Mouse (Mus musculus): ENCODE measurements around the gene Fndc3b.

Gene Fndc3b

GRCm38 (mm10) chr3:27555401-27555940 lies 155.6 kb downstream of the Fndc3b start:
- DNase-seq (ENCODE audit: low read depth), result no peak

DNA sequence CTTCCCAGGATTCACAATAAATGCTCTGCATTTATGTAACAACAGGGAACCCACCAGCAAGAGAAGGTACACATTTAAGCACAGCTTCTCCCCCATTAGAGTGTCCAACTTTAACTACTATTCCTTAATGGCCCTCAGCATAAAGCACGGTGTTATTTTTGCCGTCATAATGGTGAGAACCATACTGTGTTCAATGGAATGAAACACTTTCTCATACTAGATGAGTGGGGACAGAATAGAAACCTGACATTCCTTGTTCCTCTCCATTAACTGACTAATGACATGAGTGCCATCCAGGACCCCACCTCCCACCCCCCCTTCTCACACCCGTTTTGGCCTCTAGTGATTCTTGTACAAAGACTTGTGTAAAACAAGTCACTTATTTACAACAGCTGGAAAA lies 156.8 kb downstream of the Fndc3b start:
- DNase-seq (ENCODE audit: low read depth), result no peak

DNA sequence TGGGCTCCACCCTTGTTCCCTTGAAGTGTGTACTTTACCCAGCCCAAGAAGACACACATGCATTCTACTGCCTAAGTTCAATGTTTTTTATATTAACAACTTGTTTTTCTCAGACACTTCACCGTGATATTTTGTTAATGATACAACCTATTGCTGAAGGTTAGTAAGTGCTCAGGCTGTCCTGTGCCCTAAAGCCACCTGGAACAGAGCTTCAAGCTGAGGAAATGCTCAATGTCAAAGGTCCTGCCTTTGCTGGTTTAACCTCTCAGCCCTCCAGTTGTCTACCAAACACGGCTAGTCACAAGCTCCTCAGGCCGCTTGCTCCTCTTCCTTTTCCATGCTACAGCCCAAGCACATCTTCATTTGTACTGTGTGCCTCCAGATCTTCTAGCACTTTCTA lies 157.3 kb downstream of the Fndc3b start:
- no peak for DNase-seq (ENCODE audit: low read depth)

DNA sequence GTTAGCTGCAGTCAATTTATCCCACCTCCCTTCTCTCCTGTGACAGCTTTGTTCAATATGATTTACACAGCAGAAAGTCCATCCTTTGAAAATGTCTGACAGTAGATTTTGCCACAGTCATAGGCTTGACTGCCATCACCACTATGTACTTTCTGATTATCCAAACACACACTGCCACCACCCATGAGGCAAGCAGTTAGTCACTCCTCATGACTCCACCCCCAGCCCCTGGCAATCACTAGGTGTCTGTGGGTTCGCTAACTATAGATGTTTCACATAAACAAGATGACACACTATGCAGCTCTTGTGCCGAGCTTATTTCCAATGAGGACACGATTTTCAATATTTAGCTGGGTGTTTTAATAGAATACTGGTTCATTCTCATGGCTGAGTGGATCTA lies 160.1 kb downstream of the Fndc3b start:
- no peak for DNase-seq (ENCODE audit: low read depth)

DNA sequence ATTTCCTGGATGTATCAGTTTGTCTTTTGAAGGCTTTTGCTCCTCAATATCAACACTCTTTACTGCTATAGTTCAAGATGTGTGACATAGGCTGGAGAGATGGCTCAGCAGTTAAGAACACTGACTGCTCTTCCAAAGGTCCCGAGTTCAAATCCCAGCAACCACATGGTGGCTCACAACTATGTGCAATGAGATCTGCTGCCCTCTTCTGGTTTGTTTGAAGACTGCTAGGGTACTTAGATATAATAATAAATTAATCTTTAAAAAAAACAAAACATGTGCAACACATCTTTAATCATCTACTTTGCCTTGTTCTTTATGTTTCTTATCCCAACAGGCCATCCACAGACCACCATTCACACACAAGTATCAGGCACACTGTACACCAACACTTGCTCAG lies 160.7 kb downstream of the Fndc3b start:
- no peak for DNase-seq (ENCODE audit: low read depth)

GRCm38 (mm10) chr3:27545651-27546050 lies 165.5 kb downstream of the Fndc3b start:
- DNase-seq (ENCODE audit: low read depth), result no peak

- no peak for DNase-seq (ENCODE audit: low read depth)
Measured at GRCm38 (mm10) chr3:27544061-27544460, 167.0 kb downstream of the Fndc3b start.

DNA sequence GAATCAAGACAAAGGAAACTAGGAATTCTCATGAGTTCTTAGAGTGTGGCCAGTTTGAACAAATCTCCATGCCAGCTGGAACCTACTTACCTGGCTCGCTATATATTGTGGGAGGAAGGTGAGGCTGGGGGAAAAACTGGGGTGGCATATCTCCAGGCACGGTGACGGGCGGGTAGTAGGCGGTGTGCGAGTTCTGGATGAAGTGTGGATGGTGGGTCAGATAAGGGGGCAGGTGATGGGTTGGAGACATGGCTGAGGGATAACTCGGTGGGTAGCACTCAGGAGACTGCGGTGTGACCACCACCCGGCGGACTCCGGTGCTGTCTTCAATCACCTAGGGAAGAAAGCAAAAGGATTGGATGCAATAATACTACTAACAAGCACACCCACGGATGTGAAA lies 169.3 kb downstream of the Fndc3b start:
- DNase-seq (ENCODE audit: low read depth), result no peak

DNA sequence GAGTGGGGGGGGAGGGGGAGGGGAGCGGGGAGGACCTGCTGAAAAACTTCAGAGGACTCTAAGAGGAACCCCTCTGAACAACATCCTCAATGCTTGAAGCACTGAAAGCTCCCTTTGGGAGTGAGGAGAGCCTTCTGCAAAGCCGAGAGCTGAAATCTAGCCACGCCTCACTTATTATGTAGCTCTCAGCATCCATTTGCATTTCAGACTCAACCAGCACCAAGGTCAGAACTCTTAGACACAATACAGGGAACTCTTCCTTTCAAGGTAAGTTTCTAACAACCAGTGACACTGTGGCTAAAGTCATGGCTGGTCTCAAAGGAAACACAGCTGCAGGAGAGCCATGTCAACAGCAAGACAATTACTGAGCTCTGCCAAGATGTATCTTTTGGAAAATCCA lies 169.9 kb downstream of the Fndc3b start:
- DNase-seq (ENCODE audit: low read depth), result no peak

DNA sequence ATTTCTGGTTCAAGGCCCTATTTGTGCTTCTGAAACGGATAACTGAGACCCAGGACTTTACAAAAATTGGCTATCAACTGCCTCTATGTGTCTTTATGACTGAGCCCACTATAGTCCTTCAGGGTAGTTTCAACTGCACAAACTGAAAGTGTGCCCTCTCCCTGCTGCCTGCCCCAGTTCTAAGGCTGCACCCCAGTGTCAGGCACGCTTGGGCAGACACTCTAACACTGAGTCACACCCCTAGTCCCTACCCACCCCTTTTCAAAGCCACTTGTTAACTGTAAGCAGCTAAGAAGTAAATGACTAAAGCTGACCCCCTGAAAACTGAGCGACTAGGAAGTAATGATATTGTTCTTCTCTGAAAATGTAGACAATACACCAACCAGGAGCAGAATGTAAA lies 176.9 kb downstream of the Fndc3b start:
- DNase-seq (ENCODE audit: low read depth), result no peak

DNA sequence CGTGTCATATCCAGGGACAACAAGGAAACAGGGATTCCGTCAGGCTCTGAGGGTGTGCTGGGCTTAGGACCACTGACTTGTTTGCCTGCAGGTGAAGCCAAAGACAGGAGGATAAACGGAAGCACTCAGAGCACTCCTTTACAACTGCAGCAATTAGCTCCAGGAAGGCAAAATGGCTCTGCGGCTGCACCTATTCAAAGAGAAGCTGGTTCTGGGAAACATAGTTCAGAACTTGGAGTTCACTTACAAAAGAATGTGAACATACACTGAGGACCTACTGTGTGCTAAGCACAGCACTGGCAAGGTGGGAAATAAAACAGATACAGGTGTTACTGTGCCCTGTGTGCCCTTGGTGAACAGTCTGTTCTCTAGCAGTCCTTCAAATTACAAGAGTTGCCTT lies 177.4 kb downstream of the Fndc3b start:
- no peak for DNase-seq (ENCODE audit: low read depth)

- no peak for DNase-seq (ENCODE audit: low read depth)
Measured at GRCm38 (mm10) chr3:27531993-27532392, 179.1 kb downstream of the Fndc3b start.

GRCm38 (mm10) chr3:27530370-27530769 lies 180.7 kb downstream of the Fndc3b start:
- DNase-seq (ENCODE audit: low read depth), result no peak

DNA sequence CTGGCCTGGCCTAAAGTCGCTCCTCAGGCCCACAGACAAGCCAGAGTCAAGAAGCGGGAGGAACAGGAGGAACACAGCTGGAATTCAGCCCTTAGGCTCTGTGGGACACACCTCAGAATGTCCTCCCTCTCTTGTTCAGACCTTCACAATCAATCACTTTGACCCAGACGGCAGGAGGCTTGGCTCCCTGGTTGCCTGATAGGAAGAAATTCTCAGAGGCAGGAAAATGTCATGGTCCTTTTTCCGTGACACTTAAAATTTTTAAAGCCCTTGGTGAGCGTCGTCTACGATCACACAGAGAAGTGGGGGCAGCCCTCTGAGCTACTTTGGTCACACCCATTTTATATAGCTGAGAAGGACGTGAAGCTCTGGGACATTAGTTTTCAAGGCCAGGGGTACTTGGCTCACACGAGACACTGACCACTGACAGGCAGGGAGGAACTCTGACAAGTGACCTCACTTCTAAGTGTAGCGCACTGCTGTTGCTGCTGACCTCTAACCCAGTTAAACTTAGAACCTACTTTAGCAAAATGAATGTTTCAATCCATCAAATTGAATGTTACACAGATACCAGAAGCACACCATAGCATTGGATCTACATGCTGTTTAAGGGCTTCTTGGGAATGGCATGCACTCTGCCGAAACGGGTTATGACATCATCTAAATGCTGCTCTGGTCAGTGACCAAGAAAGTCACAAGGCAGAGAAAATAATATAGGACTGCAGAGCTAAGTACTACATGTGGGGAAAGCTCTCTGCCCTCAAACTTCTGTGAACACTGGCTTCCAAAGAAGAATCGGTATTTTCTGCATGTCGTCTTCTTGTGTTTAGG lies 181.7 kb downstream of the Fndc3b start:
- DNase-seq (ENCODE audit: low read depth), result no peak

- no peak for DNase-seq (ENCODE audit: low read depth)
Measured at GRCm38 (mm10) chr3:27526991-27527390, 184.1 kb downstream of the Fndc3b start.

DNA sequence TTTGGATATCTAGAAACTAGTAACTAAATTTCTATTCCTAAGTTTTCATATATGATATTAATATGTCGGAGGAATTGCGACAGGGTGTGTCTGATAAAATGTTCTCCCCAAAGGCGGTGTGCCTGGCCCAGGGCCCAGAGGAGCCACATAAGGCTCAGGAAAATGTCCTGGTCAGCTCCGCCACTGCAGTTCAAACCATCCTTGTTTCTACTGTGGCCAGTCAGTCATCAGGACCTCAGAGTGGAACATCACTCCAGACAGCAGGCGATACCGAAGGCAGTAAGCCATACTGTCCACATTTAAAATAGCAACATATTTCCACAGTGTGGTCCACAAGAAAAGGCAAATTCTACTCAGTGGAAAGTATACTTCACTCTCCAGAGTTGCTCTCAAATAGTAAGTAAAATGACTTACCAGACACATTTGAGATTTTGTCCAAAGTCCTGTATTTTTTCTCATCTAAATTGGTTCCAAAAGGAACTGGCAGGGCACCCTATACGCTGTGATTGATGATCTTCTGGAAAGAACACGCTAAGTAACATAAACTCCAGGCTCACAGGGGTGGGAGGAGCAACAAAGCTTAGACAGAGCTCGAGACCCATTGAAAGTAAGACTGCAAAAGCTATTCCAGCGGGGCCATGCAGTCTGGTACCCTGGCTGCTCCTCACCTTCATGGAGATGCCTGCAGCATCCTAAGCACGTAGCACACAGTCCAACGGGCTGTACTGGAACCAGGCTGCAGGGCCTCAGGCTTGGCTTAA lies 187.8 kb downstream of the Fndc3b start:
- no peak for DNase-seq (ENCODE audit: low read depth)

GRCm38 (mm10) chr3:27520391-27520790 lies 190.7 kb downstream of the Fndc3b start:
- no peak for DNase-seq (ENCODE audit: low read depth)

GRCm38 (mm10) chr3:27519481-27519880 lies 191.6 kb downstream of the Fndc3b start:
- DNase-seq (ENCODE audit: low read depth), result no peak

DNA sequence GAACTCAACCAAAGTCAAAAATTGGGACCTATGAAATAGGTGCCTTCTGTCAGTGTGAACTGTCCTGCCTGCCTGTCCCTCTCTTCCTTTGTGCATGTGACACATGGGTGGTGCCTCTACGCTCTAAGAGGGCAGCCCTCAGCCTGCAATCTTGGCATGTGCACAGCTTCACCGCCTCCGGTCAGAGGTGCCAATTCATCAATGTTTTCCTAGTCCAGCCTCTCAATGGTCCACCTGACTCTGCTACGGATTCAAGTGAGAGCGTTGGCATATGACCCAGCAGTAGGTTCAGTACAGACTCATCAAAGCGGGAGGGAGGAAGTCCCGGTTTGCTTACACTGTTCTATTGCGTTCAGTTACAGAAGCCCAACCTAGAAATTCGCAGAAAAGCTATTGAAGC lies 192.2 kb downstream of the Fndc3b start:
- no peak for DNase-seq (ENCODE audit: low read depth)

- no peak for DNase-seq (ENCODE audit: low read depth)
Measured at GRCm38 (mm10) chr3:27516536-27516935, 194.6 kb downstream of the Fndc3b start.

GRCm38 (mm10) chr3:27511765-27512164 lies 199.3 kb downstream of the Fndc3b start:
- no peak for DNase-seq (ENCODE audit: low read depth)

DNA sequence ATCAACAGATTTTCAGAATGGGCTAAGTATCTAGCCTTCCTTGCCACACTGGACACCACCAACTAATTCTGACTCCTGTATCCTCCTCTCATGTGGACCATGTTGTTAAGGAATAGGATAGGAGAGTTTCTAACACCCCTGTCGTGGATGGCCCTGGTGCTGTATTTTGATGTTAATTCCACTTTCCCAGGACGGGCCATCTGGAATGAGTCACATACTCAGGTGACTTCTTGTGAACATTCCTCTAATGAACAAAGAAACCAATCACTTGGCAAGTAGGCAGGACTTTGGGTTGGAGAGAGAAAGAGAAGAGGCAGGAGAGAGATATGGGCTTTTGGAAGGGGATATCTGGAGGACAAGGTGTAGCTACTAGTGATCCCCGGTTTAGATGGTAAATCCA lies 204.2 kb downstream of the Fndc3b start:
- no peak for DNase-seq (ENCODE audit: low read depth)

- DNase-seq (ENCODE audit: low read depth), result no peak
Measured at GRCm38 (mm10) chr3:27505582-27505981, 205.5 kb downstream of the Fndc3b start.
